In genomic region chr10:37683101-37683500, GRCm38 (mm10) we compare ENCODE assay signal across 9 mouse cellular contexts.
DNase-seq lines count a peak whose midpoint lies in the region; ATAC-seq and TF ChIP-seq lines count a peak whose summit lies in the region.
"Had no signal": no experiment of that assay in that cellular context is flagged by ENCODE, and none has a peak within 500 bp of the region (broad histone marks: within the 10 kb centered on the region; RNA-seq: fewer than 3 reads in every experiment).

No protein-coding gene starts in this region.

- H3K36me3 ChIP-seq in forebrain, embryonic 12.5 days (replicated peaks) = no peaks in the 10 kb centered on the region

- DNase-seq in gastrocnemius, adult 2 months = peak; percentile 31
- no peak for DNase-seq in gastrocnemius, postnatal 4 days (ENCODE audit: low spot score in 2 of 2)
- peak; percentile 25 for DNase-seq in left cerebral cortex, postnatal 4 days
- no peak for DNase-seq in left cerebral cortex, postnatal 36 days (ENCODE audit: low spot score in 2 of 2)
- peak; percentile 57 for DNase-seq in retina, postnatal 1 day
- DNase-seq in adrenal gland, postnatal 4 days (ENCODE audit: low spot score in 2 of 2) = no peak
- no peak for DNase-seq in frontal cortex, postnatal 14 days (ENCODE audit: low spot score in 2 of 2)

- intact Hi-C loops in gastrocnemius, adult 2 months (cut with DNase I) = no loop called here
- intact Hi-C loops in left cerebral cortex, postnatal 4 days (cut with DNase I) = no loop called here
- intact Hi-C loops in left cerebral cortex, postnatal 36 days (cut with DNase I) = no loop called here

- no peaks in the 10 kb centered on the region for H3K27me3 ChIP-seq in forebrain, embryonic 12.5 days

- H3K9me3 ChIP-seq in forebrain, embryonic 12.5 days = no peaks in the 10 kb centered on the region

- no peak overlapping the region for H3K4me3 ChIP-seq in gastrocnemius, adult 2 months
- no peak overlapping the region for H3K4me3 ChIP-seq in forebrain, embryonic 12.5 days (replicated peaks)

- H3K4me1 ChIP-seq in forebrain, embryonic 12.5 days = peaks cover 6% of the 10 kb centered on the region

- no peak overlapping the region for H3K4me2 ChIP-seq in forebrain, embryonic 12.5 days

- no peak for TF ChIP-seq CTCF in gastrocnemius, adult 2 months (IDR thresholded peaks at IDR 0.05)

- peak; percentile 72; the same call in 1 of the 2 replicates for ATAC-seq in forebrain, embryonic 12.5 days (ENCODE audit: low FRiP score)

- H3K9ac ChIP-seq in forebrain, embryonic 12.5 days = no peak overlapping the region
- H3K9ac ChIP-seq: liver, embryonic 14.5 days had no signal

- peak overlapping the region; percentile 3; the same call in 1 of the 2 replicates for H3K27ac ChIP-seq in gastrocnemius, adult 2 months
- no peak overlapping the region for H3K27ac ChIP-seq in forebrain, embryonic 12.5 days
- H3K27ac ChIP-seq: liver, embryonic 14.5 days had no signal

Comparison
In these comparisons a context has a peak if more than half of its experiments do, and no peak if none do; other contexts are left out.
1. DNase-seq: peak in gastrocnemius, adult 2 months (single experiment), left cerebral cortex, postnatal 4 days (single experiment) and retina, postnatal 1 day (single experiment); none in gastrocnemius, postnatal 4 days (0 of 2), left cerebral cortex, postnatal 36 days (0 of 2), adrenal gland, postnatal 4 days (0 of 2) and frontal cortex, postnatal 14 days (0 of 2).